Mouse (Mus musculus): ENCODE results near the gene Cope.

The Cope gene

DNA sequence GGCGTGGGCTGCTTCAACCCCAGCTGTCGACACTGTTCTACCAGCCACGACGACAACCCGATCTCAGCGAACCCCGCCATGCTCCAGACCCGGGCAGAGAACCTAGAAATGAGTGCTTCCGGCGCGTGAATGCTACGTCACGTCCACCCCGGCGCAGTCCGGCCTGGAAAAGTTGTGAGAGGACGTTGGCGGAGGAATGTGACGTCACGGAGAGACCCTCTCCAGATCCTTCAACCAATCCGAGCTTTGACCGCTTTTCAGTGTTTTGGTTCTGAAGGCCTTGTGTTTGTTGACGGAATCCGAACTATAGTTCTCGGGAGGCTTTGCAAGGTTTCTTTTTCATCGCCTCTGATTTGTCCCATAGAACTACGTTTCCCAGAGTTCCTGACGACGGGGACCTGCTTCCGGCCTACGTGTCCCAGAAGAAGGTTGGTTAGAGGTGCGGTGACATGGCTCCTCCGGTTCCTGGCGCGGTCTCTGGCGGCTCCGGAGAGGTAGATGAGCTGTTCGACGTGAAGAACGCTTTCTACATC lies at the start of gene Cope, which contains the start of gene Ddx49:
Gene Cope, plus strand, starts transcription at position 161 of the 533 bp plus-strand sequence.
Gene Ddx49, minus strand, starts transcription at position 132 of the 533 bp plus-strand sequence.
- peak; percentile 89 for DNase-seq (ENCODE audit: low spot score)

DNA sequence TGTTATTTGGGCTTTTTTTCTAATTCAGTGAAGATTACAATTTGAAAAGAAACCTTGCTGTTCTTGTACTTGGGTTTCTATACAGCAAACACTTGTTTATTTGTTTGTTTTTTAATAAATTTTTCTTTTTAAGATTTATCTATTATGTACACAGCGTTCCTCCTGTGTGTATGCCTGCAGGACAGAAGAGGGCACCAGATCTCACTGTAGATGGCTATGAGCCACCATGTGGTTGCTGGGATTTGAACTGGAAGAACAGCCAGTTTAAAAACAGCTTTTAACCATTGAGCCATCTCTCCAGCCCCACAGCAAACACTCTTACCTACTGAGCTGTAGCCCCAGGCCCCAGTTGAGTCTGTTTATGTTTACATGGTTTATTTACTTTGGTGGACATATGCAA lies 47.7 kb upstream of the Cope start:
- no peak for DNase-seq (ENCODE audit: low spot score)

GRCm38 (mm10) chr8:70257456-70257855 lies 44.9 kb upstream of the Cope start:
- no peak for DNase-seq (ENCODE audit: low spot score)

GRCm38 (mm10) chr8:70258600-70258999 lies 43.7 kb upstream of the Cope start:
- DNase-seq (ENCODE audit: low spot score): no peak

- DNase-seq (ENCODE audit: low spot score): no peak
Measured at GRCm38 (mm10) chr8:70259043-70259442, 43.3 kb upstream of the Cope start.

DNA sequence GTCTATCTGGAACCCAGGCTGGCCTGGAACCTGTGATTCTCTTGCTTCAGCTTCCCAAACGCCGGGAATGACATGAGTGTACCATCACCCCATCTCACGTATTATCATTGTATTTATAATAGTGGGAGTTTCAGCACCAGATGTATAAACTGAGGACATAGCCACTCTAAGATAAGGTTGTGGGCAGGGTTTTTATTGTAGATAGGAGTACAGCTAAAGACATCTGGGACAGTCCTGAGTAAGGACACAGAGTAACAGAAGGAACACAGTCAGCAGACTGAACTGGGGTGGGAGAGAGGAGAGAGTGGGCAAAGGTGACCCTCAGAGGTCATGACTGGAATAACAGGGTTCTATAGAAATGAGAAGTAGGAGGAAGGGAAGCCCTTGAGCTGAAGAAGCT lies 34.6 kb upstream of the Cope start:
- no peak for DNase-seq (ENCODE audit: low spot score)

DNA sequence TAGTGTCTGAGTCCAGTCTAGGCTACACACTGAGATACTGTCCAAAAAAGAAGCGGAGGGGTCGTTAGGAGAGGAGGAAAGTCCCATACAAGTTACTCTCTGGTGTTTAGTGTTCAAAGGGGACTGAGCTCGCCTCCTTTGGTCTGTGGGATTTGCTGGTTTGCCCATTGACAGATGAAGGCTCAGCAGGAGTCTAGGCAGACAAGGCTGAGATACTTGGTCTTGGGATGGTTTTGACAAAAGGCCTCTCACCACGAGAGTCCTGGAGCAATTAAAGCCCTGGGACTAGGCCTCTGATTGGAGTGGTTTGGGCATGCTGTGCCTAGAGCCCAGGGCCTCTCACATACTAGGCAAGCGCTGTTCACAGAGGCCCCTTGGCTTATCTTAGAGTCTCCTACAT lies 34.0 kb upstream of the Cope start:
- DNase-seq (ENCODE audit: low spot score): no peak

- no peak for DNase-seq (ENCODE audit: low spot score)
Measured at GRCm38 (mm10) chr8:70268799-70269565, 33.3 kb upstream of the Cope start.

GRCm38 (mm10) chr8:70272949-70273348 lies 29.4 kb upstream of the Cope start:
- no peak for DNase-seq (ENCODE audit: low spot score)

DNA sequence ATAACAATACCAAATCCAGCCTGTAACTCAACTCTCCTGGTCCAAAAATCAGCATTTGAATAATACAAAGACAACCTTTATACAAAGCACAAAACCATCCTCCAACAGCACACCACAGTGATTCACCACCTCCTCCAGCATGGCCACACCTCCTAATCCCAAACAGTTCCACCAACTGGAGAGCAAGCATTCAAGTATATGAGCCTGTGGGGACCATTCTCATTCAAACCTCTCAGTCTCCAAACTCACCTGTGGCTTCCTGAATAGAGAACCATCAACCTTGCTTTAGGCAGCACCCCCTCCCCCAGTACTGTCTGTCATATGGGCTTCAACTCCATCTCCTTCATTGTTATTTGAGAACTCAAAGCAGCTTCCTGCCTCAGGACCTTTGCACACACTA lies 28.0 kb upstream of the Cope start:
- DNase-seq (ENCODE audit: low spot score): no peak

DNA sequence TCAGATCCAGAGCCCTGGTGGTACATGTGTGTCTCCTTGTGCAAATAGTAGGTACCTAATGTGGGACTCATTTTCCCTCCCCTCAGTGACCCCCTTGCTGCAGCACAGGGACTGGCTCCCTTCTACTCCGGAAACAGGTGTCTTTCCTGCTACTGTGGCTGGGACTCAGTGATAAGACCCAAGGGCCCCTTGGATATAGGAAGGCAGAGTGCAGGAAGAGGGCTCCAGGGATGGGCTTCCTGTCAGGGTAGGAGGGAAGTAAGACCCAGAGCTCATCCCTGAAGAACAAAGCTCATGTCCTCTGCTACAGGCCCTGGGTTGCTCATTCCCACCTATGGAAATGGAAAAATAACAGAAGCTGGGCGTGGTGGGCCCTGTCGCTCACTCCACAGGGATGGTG lies 25.8 kb upstream of the Cope start:
- DNase-seq (ENCODE audit: low spot score): no peak

GRCm38 (mm10) chr8:70278175-70278574 lies 24.1 kb upstream of the Cope start:
- no peak for DNase-seq (ENCODE audit: low spot score)

DNA sequence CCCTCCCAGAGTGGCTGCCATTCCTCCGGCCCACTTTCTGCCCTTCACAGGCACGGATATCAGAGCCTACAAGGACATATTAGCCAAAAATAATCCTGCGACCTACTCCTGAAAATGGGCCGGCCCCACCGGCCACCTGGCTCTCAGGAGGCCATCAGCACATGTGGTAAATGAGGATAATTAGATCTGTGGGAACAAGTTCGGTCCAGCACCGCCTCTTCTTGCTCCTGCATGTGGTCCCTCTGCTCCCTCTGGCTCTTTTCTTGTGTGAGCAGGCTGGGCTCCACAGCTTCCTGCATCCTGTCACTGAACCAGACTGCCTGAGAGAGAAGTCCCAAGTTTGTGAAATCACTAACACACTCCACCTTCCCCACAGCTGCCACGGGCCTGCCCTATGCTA lies 23.1 kb upstream of the Cope start:
- no peak for DNase-seq (ENCODE audit: low spot score)

DNA sequence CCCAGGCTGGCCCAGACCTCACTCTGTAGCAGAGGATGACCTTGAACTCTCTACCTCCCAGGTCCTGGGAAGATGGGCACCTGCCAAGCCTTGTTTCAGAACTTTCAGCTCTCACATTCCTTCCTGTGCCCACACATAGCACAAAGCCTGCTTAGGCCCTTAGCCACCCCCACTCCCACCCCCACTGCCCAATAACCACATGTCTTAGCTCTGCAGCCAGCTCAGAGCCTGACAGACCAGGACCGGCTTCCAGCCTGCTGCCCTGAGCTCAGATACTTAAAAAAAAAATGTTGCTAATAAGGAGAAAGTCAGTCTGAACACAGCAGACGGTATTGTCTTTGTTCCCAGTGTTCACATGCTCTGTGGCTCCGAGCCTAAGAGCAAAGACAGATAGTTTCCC lies 21.3 kb upstream of the Cope start:
- DNase-seq (ENCODE audit: low spot score): no peak

DNA sequence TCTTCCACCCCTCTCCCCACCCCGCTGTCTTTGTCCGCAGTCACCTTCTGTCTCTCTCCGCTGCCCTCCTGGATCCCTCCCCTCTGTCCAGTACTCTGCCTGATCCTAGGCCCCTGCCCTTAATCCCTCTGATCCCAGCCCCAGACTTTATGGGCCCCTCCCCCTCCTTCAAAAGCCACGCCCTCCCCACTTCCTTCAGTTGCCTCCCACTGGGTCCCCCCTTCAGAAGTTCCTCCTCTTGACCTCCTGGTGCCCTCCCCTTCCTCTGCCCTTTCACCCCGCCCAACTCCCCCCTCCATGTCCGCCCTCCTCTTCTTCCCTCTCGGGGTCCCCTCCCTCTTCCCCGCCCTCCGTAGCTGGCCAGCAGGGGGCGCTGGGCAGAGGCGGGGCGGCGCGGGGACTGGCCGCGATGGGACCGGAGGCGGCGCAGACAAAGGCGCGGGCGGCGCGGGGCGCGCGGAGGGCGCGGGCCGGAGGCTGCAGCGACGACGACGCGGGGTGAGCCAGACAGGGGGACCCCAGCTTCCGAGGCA lies 19.6 kb upstream of the Cope start, which contains the start of gene Homer3:
Gene Homer3, plus strand, starts transcription at position 225 of the 533 bp plus-strand sequence.
- DNase-seq (ENCODE audit: low spot score): peak; percentile 87

- no peak for DNase-seq (ENCODE audit: low spot score)
Measured at GRCm38 (mm10) chr8:70283136-70284077, 18.9 kb upstream of the Cope start.

- DNase-seq (ENCODE audit: low spot score): no peak
Measured at GRCm38 (mm10) chr8:70284421-70284820, 17.9 kb upstream of the Cope start.

GRCm38 (mm10) chr8:70285304-70285703 lies 17.0 kb upstream of the Cope start:
- no peak for DNase-seq (ENCODE audit: low spot score)

DNA sequence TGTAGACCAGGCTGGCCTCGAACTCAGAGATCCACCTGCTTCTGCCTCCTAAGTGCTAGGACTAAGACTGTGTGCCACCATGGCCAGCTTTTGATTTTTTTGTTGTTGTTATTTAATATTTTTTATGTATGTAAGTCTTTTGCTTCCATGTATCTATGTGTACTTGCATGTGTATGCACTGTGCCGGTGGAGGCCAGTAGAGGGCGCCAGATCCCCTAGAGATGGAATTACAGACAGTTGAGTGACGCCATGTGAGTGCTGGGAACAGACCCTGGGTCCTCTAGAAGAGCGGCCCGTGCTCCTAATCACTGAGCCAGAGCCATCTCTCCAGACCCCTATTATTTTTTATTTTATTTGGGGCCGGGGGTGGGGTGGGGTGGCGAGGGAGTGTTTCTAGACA lies 15.6 kb upstream of the Cope start:
- DNase-seq (ENCODE audit: low spot score): no peak

DNA sequence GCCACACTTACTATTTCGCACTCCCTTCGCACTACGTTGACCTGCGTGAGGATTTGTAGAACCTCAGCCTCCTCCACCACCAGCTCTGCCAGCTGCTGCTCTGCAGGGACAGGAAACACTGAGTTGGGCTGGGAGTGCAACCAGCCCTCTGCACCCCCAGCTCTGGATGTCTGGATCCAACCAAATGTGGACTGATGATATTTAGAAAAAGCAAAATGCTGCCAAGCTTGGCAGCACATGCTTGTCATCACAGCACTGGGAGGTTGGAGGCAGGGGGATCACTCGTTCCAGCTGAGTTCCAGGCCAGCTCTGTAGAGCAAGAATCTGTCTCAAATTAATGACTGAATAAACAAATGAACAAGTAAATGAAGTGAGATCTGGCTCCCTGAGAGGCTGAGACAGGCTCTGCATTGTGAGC lies 8.3 kb upstream of the Cope start:
- no peak for DNase-seq (ENCODE audit: low spot score)

- no peak for DNase-seq (ENCODE audit: low spot score)
Measured at GRCm38 (mm10) chr8:70300881-70301280, 1.4 kb upstream of the Cope start.

DNA sequence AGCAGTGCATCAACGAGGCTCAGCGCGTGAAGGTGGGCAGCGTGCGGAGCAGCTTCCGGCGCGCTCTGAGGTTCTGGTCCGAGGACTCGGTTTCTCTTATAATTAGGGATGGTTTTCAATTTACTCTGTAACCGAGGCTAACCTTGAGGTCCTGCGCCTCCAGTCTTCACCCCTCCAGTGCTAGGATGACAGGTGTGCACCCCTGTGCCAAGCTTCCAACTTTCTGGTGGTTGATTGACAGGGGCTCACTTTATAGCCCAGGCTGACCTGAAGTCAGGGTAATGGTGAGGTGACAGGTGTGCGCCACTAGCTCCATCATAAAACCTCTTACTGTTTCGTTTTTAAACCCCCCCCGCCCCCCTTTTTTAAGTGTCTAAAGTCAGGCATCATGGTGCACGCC lies 583 bp downstream of the Cope start:
- no peak for DNase-seq (ENCODE audit: low spot score)

Measured in ovary, postnatal 10 days (tissue).